Mouse (Mus musculus) midbrain, postnatal 0 days (tissue): ENCODE results near the gene Dmxl2. TPM values are rescaled to one million over a fixed set of nuclear protein-coding genes. Genes with fewer than 3 reads are reported as not detected.

ENCODE experiments used
- ATAC-seq: fragments of 200-750 bp; cut with Nextera tagmentation; 2 replicates; pipeline ENCODE4 v1.8.0; 2017; ENCODE audit warnings: moderate number of reproducible peaks, mild to moderate bottlenecking, moderate TSS enrichment, moderate library complexity; ENCODE audit not compliant: low FRiP score
- DNase-seq: peaks from one replicate; pipeline ENCODE4 v3.0.0-alpha.2; 2015; ENCODE audit warnings: low spot score
- H3K27ac ChIP-seq: fragments of 300-500 bp; sonication (generic); 2 replicates; pipeline ENCODE4 v1.5.1; 2014; ENCODE audit warnings: low read depth, mild to moderate bottlenecking, low read length, mixed read lengths
- H3K27me3 ChIP-seq: fragments of 300-500 bp; sonication (generic); 2 replicates; pipeline ENCODE4 v1.6.1; 2014; ENCODE audit warnings: low read length, control low read depth, mixed read lengths; ENCODE audit not compliant: insufficient read depth
- H3K36me3 ChIP-seq: fragments of 300-500 bp; sonication (generic); 2 replicates; pipeline ENCODE4 v1.6.1; 2014; ENCODE audit warnings: low read length, control low read depth, mixed read lengths; ENCODE audit not compliant: insufficient read depth
- H3K4me1 ChIP-seq: fragments of 300-500 bp; sonication (generic); 2 replicates; pipeline ENCODE4 v1.6.1; 2014; ENCODE audit warnings: mild to moderate bottlenecking, control low read depth, antibody characterized with exemption, low read length, mixed read lengths; ENCODE audit not compliant: insufficient read depth
- H3K4me2 ChIP-seq: fragments of 300-500 bp; sonication (generic); 2 replicates; pipeline ENCODE4 v1.6.1; 2014; ENCODE audit warnings: low read depth, mild to moderate bottlenecking, low read length, mixed read lengths; ENCODE audit not compliant: poor library complexity, severe bottlenecking
- H3K4me3 ChIP-seq: fragments of 300-500 bp; sonication (generic); 2 replicates; pipeline ENCODE4 v1.5.1; 2014; ENCODE audit warnings: low read depth, mild to moderate bottlenecking, low read length, moderate library complexity
- H3K9ac ChIP-seq: fragments of 300-500 bp; sonication (generic); replicated peaks from 2 replicates; pipeline ENCODE4 v1.6.1; 2014; ENCODE audit warnings: mild to moderate bottlenecking, low read length, moderate library complexity, mixed read lengths; ENCODE audit not compliant: poor library complexity, severe bottlenecking
- H3K9me3 ChIP-seq: fragments of 300-500 bp; sonication (generic); 2 replicates; pipeline ENCODE4 v1.6.1; 2016; ENCODE audit warnings: low read length, control low read depth
- CTCF ChIP-seq: IDR thresholded peaks from 2 replicates; pipeline ENCODE4 v1.5.1; 2016; ENCODE audit warnings: antibody characterized with exemption, mild to moderate bottlenecking
- WGBS: fragments of 180-500 bp; shearing (Covaris S2); extraction: QIAGEN DNeasy Blood & Tissue Kit; methylation state at CpG from one replicate; pipeline ENCODE4 v1.1.7; 2014; 5-methylcytosine and 5-hydroxymethylcytosine counted together
- polyA plus RNA-seq: library from polyadenylated mRNA; unstranded; fragments of >200 nt; fragmentation: Nextera tagmentation; extraction: Ambion mirVana; gene quantifications from 2 replicates; pipeline ENCODE4 v1.2.1, GENCODE M21; 2015
- total RNA-seq: library from RNA; depleted of rRNA; stranded (reverse); fragments of >200 nt; gene quantifications from 2 replicates; pipeline ENCODE4 v1.2.3, GENCODE M21; 2014

The Dmxl2 gene
- total and polyA plus RNA-seq, 2 experiments from 2014 or later: 44.7 to 132 TPM

DNA sequence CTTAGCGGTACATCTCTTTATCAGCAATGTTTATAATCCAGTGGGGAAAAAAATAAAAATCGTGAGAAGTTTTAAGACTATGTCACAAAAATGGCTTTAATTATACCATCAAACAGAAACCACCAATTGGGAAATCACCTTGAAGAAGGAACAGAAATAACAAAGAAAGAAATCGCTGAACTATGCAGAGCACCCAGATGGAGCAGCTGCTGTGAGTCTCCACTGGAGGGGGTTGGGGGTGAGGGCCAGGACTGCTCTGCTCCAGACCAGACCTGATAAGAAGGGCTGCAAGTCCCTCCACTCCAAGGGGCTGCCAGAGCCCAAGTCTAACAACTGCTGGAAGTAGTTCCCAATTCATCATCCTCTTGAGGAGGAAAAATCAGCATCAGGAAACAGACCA lies 23.3 kb downstream of the Dmxl2 start:
- ATAC-seq (no peak), DNase-seq (no peak)
- WGBS: 68% methylated on average over 3 of the region's 3 CpGs
- no peak for TF ChIP-seq CTCF
- H3K27me3 ChIP-seq: no peaks in the 10 kb centered on the region
- H3K9me3 ChIP-seq: no peaks in the 10 kb centered on the region
- no peak overlapping the region for H3K27ac ChIP-seq
- H3K9ac ChIP-seq: no peak overlapping the region
- 0 out of 2 replicates have a peak, but pooled peaks cover 3% of the 10 kb centered on the region for H3K36me3 ChIP-seq
- no peaks in the 10 kb centered on the region for H3K4me1 ChIP-seq
- H3K4me2 ChIP-seq: no peak overlapping the region
- H3K4me3 ChIP-seq: no peak overlapping the region

DNA sequence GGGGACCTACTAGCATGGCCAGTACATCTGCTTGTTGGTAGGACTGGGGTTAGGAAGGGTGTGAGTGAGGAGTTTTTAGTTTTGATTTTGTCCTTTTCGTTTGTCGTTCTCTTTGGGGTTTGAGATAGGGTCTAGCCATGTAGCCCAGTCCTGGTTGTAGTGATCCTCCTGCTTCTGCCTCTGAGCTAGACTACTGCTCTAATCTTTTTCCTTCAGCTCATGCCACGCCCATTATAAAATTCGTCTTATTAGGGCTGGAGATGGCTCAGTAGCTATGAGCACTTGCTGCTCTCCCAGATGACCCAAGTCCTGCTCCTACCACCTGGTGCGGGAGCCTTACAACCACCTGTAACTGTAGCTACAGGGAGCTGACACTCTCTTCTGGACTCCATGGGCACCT lies 26.9 kb downstream of the Dmxl2 start:
- H3K4me2 ChIP-seq: no peak overlapping the region
- H3K4me3 ChIP-seq: no peak overlapping the region
- 94% methylated on average over 5 of the region's 5 CpGs for WGBS
- TF ChIP-seq CTCF: no peak
- ATAC-seq: no peak
- no peak overlapping the region for H3K27ac ChIP-seq
- no peak for DNase-seq
- no peaks in the 10 kb centered on the region for H3K27me3 ChIP-seq
- no peak overlapping the region for H3K9ac ChIP-seq
- peaks cover 14% of the 10 kb centered on the region; the same call in 1 of the 2 replicates for H3K36me3 ChIP-seq
- no peaks in the 10 kb centered on the region for H3K9me3 ChIP-seq
- no peaks in the 10 kb centered on the region for H3K4me1 ChIP-seq

DNA sequence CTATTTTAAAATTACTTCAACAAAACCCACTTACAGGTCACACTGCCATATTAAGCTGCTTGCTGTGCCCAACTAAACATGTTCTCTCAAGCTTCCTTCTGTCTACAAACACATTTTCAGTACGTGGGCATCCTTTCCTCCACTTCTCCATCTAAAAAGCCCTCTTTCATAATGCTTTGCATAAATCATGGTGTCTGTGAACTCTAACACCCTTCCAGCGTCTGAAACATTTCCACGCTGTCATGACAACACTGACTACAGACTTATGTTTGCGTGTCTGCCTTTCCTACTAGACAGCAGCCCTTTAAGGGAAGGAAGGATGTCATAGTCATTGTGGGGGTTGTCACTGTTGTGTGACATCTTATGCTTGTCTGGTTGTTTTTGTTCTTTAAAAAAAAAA lies 27.4 kb downstream of the Dmxl2 start:
- Histone ChIP-seq H3K9me3 (no peaks in the 10 kb centered on the region), H3K4me2 (no peak overlapping the region), H3K4me3 (no peak overlapping the region), H3K9ac (no peak overlapping the region), H3K36me3 (peaks cover 19% of the 10 kb centered on the region; the same call in 1 of the 2 replicates), H3K27me3 (no peaks in the 10 kb centered on the region), H3K27ac (no peak overlapping the region), H3K4me1 (no peaks in the 10 kb centered on the region)
- ATAC-seq (no peak), DNase-seq (no peak)
- WGBS: 51% methylated on average over 4 of the region's 4 CpGs
- TF ChIP-seq CTCF: no peak

- no peak for TF ChIP-seq CTCF
These were observed 28.6 kb downstream of the Dmxl2 start for GRCm38 (mm10) chr9:54472784-54473183.

GRCm38 (mm10) chr9:54469339-54469738 lies 32.1 kb downstream of the Dmxl2 start:
- Histone ChIP-seq H3K9me3 (no peaks in the 10 kb centered on the region), H3K27me3 (no peaks in the 10 kb centered on the region), H3K4me3 (no peak overlapping the region), H3K9ac (no peak overlapping the region), H3K4me2 (no peak overlapping the region), H3K27ac (no peak overlapping the region), H3K4me1 (no peaks in the 10 kb centered on the region), H3K36me3 (peaks cover 24% of the 10 kb centered on the region; the same call in 1 of the 2 replicates)
- 94% methylated on average over 2 of the region's 2 CpGs for WGBS
- TF ChIP-seq CTCF: no peak
- no peak for DNase-seq
- ATAC-seq: no peak

More at GRCm38 (mm10) chr9:54472784-54473183, 28.6 kb downstream of the Dmxl2 start:
- no peaks in the 10 kb centered on the region for H3K4me1 ChIP-seq
- no peak overlapping the region for H3K9ac ChIP-seq
- DNase-seq (no peak), ATAC-seq (no peak)
- no peaks in the 10 kb centered on the region for H3K27me3 ChIP-seq
- peaks cover 19% of the 10 kb centered on the region; the same call in 1 of the 2 replicates for H3K36me3 ChIP-seq
- 76% methylated on average over 3 of the region's 3 CpGs for WGBS
- H3K4me3 ChIP-seq: no peak overlapping the region
- H3K27ac ChIP-seq: no peak overlapping the region
- no peak overlapping the region for H3K4me2 ChIP-seq
- H3K9me3 ChIP-seq: no peaks in the 10 kb centered on the region

DNA sequence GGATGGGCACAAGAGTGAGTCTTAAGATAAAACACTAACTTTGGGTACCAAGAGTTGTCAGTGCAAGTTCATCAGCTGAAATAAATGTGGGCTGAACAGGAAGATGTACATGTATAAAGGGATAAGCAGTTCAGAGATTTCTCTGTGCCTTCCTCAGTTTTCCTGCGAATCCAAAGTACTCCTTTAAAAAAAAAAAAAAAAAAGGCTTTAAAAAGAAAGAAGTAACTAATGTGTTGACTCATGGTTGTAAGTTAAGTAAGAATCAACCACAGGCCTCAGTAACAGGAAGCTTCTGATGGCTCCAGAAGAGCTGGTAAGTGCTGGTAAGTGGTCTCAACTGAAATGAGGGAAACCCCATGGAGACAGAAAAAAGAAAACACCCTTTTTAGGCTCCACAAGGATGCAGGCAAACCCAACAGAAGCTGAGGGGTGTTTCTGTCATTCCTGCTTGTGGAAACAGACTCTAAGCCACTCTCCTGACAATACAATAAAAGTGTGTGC lies 33.9 kb downstream of the Dmxl2 start:
- DNase-seq (no peak), ATAC-seq (no peak)
- Histone ChIP-seq H3K4me2 (no peak overlapping the region), H3K27ac (no peak overlapping the region), H3K9me3 (no peaks in the 10 kb centered on the region), H3K4me3 (no peak overlapping the region), H3K36me3 (peaks cover 24% of the 10 kb centered on the region; the same call in 1 of the 2 replicates), H3K4me1 (no peaks in the 10 kb centered on the region), H3K27me3 (no peaks in the 10 kb centered on the region), H3K9ac (no peak overlapping the region)
- WGBS: 74% methylated on average over 1 of the region's 1 CpGs
- no peak for TF ChIP-seq CTCF
